Mouse (Mus musculus) naive thymus-derived CD4-positive, alpha-beta T cell, adult 5 months (primary cell): ENCODE data around the gene Derl2. TPM values are rescaled to one million over a fixed set of nuclear protein-coding genes. Genes with fewer than 3 reads are reported as not detected.

Source experiments
- polyA plus RNA-seq: library from polyadenylated mRNA; unstranded; fragments of 100-300 nt; shearing (Covaris generic); gene quantifications from one replicate; pipeline ENCODE4 v1.2.1, GENCODE M21; 2017

The Derl2 gene
- polyA plus RNA-seq = 44.5 TPM

DNA sequence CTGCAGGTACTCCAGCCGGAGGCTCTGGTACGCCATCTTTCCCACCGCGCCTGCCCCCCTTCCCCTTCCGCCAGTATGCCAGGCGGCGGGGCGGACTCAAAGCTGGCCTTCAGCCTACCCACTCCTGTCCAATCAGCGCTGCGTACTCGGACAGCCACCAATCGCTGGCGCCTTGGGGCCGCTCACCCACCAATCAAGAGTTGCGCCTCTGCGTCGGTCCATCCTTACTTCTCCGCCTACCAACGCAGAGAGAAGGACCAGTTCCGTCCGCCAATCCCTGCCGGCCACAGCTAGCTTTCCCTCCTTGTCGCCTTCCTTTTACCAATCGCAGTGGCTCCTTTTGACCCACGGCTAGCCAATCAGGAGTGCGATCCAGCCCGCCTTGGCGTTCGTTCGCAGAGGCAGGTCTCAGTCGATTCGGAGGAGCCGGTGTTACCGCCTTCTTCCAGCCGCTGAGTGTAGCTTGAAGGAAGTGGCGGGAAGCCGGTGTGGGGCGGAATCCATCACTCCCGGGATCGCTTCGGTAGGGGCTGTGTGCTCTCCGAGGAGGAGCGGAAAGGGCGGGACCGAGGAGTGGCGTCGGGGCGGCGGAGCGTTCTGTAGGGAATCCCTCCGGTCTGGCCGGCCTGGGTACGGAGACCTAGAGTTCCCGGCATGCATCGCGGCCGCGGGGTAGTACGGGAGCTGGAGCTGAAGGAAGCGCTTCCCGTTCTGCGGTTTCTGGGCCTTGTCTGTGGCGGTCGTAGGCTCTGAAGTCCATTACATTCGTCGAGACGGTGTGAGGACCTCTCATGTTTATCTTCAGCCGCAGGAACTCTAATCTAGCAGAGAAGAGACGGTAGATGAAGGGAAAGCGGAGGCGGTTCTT, at the start of gene Derl2, which contains the start of gene Mis12:
TSS of gene Derl2 (minus strand) at position 641 of the 868 bp plus-strand sequence.
TSS of gene Mis12 (plus strand) at position 411 of the 868 bp plus-strand sequence.

DNA sequence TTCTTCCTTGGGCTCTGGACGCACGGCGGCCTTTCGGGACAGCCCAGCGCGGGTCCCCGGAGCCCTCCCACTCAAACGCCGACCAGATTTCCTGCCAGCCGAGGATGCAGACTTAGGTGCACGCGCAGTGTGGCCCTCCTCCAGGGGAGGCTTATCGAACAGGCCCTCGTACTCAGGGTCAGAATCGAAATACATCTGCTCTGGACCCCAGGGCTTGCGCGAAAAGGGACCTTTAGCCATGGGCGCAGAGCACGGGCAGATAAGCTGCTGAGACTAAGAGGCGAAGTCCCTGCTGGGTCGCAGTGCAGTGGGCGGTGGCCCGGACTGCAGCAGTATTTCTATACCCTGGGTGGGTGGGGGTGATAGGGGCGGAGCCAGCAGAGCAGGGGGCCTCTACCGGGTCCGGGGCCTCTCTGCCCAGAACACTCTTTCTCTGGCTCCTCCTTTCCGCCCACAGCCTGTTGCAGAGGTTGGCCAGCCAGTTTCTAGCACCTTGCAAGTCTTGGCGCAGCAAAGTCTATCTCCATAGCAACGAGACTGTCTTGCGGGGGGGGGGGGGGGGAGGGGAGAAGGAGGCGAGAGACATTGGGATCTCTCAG, 13.6 kb upstream of the Derl2 start, which contains the start of gene 6330403K07Rik:
TSS of gene 6330403K07Rik (minus strand) at position 351 of the 599 bp plus-strand sequence.

DNA sequence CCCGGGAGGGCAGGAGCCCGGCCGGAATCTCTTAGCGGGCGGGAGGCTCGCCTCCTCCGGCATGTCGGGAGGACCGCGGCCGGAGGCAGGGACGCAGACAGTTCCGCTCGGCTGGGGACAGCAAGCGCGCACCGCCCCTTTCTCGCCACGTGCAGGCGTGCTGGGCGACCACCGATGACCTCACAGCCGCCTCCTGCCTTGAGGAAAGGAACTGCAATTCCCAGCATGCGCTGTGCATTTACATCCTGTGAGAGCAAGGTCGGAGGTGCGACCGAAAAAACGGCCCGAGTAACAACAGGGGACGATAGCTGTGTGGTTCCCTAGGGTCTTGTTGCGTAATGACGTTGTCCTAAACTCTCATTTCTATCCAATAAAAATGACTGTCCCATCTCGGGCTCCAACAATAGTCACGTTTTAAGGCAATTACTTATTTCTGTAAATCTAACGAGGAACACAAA, 15.3 kb downstream of the Derl2 start, which contains the start of gene Dhx33:
TSS of gene Dhx33 (minus strand) at position 122 of the 458 bp plus-strand sequence.

DNA sequence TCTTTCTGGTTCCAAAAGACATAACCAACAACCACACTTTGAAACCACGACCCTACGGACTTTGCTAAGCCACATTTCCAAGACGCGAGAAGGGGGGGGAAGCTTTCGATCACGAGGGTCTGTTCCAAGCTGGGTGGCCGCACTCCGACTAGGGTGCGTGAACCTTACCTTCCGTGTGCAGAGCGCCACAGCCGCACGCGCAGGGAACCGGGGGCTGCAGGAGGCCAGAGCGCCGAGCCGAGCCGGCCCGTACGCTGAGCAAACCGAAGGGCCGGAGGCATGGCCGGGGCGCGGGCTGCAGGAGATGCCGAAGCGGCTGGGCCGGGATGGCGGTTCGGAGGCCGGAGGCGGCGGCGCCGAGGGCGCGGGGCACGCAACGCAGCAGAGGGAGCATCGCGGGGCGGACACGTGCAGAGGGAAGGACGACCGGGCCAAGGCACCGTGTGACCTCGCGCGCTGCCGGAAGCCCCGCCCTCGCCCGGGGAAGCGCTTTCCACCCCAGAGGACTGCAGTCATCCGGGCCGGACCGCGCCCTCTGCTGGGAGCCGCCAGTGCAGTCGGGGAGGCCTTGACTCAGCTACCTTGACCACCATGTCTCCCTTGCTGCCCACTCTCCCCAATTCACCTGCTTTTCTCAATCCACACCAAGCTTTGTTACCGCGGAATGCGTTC, 36.9 kb downstream of the Derl2 start, which contains the start of gene C1qbp:
TSS of gene C1qbp (minus strand) at position 470 of the 672 bp plus-strand sequence.

DNA sequence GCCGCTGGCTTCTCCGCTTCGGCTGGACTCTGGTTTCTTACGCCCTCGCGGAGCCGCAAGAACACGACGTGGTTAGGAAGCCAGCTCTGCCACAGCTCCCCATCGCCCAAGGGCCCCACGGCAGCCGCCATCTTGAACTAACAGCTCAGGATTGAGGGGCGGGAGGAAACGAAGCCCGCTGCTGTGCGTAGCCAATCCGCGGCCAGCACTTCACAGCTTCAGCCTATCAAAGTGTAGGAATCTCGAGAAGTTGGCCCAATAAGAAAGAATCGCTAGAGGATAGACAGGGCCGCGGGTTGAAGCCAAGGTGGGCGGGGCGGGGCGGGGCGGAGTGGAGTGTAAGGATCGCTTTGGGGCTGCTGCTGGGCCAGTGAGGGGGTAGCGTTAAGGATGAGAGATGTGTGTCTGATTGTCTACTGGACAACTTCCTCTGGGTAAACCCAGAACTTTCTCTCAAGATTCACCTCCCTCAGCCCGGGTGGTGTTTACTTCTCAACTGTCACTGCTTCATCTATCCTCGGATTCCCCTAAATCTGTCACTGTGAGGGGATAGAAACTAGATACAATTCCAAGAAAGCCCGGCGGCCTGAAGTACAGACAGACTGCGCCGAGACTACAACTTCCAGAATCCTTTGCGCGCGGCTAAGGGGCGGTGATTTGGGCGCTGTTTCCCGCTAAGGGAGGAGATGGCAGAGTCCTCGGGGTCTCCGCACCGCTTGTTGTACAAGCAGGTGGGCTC, 49.7 kb downstream of the Derl2 start, which contains the start of the genes Nup88 and Rpain:
TSS of gene Nup88 (minus strand) at position 153 of the 739 bp plus-strand sequence.
TSS of gene Rpain (plus strand) at position 393 of the 739 bp plus-strand sequence.

Other genes with a start within 250 kb of the Derl2 start
- gene Scimp, start 207.3 kb downstream of the Derl2 start, polyA plus RNA-seq = not detected
- 72.3 TPM for gene Rabep1, start 175.1 kb downstream of the Derl2 start, polyA plus RNA-seq
- gene Nup88, start 49.9 kb downstream of the Derl2 start, polyA plus RNA-seq = 114 TPM
- gene Rpain, start 49.6 kb downstream of the Derl2 start, polyA plus RNA-seq = 145 TPM
- gene C1qbp, start 36.8 kb downstream of the Derl2 start, polyA plus RNA-seq = 98.1 TPM
- 24.4 TPM for gene Dhx33, start 15.4 kb downstream of the Derl2 start, polyA plus RNA-seq
- gene Mis12, start 230 bp downstream of the Derl2 start, polyA plus RNA-seq = 27.4 TPM
- not detected for gene 6330403K07Rik, start 13.7 kb upstream of the Derl2 start, polyA plus RNA-seq
- gene Nlrp1a, start 124.9 kb upstream of the Derl2 start, polyA plus RNA-seq = not detected
- 0.25 TPM for gene Nlrp1b, start 210.9 kb upstream of the Derl2 start, polyA plus RNA-seq